Mouse (Mus musculus) midbrain, postnatal 0 days (tissue): ENCODE results near the gene Rnaseh2b. TPM values are rescaled to one million over a fixed set of nuclear protein-coding genes. Genes with fewer than 3 reads are reported as not detected.

Source experiments
- ATAC-seq: fragments of 200-750 bp; cut with Nextera tagmentation; 2 replicates; pipeline ENCODE4 v1.8.0; 2017; ENCODE audit warnings: moderate number of reproducible peaks, mild to moderate bottlenecking, moderate TSS enrichment, moderate library complexity; ENCODE audit not compliant: low FRiP score
- DNase-seq: peaks from one replicate; pipeline ENCODE4 v3.0.0-alpha.2; 2015; ENCODE audit warnings: low spot score
- H3K27ac ChIP-seq: fragments of 300-500 bp; sonication (generic); 2 replicates; pipeline ENCODE4 v1.5.1; 2014; ENCODE audit warnings: low read depth, mild to moderate bottlenecking, low read length, mixed read lengths
- H3K27me3 ChIP-seq: fragments of 300-500 bp; sonication (generic); 2 replicates; pipeline ENCODE4 v1.6.1; 2014; ENCODE audit warnings: low read length, control low read depth, mixed read lengths; ENCODE audit not compliant: insufficient read depth
- H3K36me3 ChIP-seq: fragments of 300-500 bp; sonication (generic); 2 replicates; pipeline ENCODE4 v1.6.1; 2014; ENCODE audit warnings: low read length, control low read depth, mixed read lengths; ENCODE audit not compliant: insufficient read depth
- H3K4me1 ChIP-seq: fragments of 300-500 bp; sonication (generic); 2 replicates; pipeline ENCODE4 v1.6.1; 2014; ENCODE audit warnings: mild to moderate bottlenecking, control low read depth, antibody characterized with exemption, low read length, mixed read lengths; ENCODE audit not compliant: insufficient read depth
- H3K4me2 ChIP-seq: fragments of 300-500 bp; sonication (generic); 2 replicates; pipeline ENCODE4 v1.6.1; 2014; ENCODE audit warnings: low read depth, mild to moderate bottlenecking, low read length, mixed read lengths; ENCODE audit not compliant: poor library complexity, severe bottlenecking
- H3K4me3 ChIP-seq: fragments of 300-500 bp; sonication (generic); 2 replicates; pipeline ENCODE4 v1.5.1; 2014; ENCODE audit warnings: low read depth, mild to moderate bottlenecking, low read length, moderate library complexity
- H3K9ac ChIP-seq: fragments of 300-500 bp; sonication (generic); replicated peaks from 2 replicates; pipeline ENCODE4 v1.6.1; 2014; ENCODE audit warnings: mild to moderate bottlenecking, low read length, moderate library complexity, mixed read lengths; ENCODE audit not compliant: poor library complexity, severe bottlenecking
- H3K9me3 ChIP-seq: fragments of 300-500 bp; sonication (generic); 2 replicates; pipeline ENCODE4 v1.6.1; 2016; ENCODE audit warnings: low read length, control low read depth
- CTCF ChIP-seq: IDR thresholded peaks from 2 replicates; pipeline ENCODE4 v1.5.1; 2016; ENCODE audit warnings: antibody characterized with exemption, mild to moderate bottlenecking
- WGBS: fragments of 180-500 bp; shearing (Covaris S2); extraction: QIAGEN DNeasy Blood & Tissue Kit; methylation state at CpG from one replicate; pipeline ENCODE4 v1.1.7; 2014; 5-methylcytosine and 5-hydroxymethylcytosine counted together
- polyA plus RNA-seq: library from polyadenylated mRNA; unstranded; fragments of >200 nt; fragmentation: Nextera tagmentation; extraction: Ambion mirVana; gene quantifications from 2 replicates; pipeline ENCODE4 v1.2.1, GENCODE M21; 2015
- total RNA-seq: library from RNA; depleted of rRNA; stranded (reverse); fragments of >200 nt; gene quantifications from 2 replicates; pipeline ENCODE4 v1.2.3, GENCODE M21; 2014

The Rnaseh2b gene
- total and polyA plus RNA-seq, 2 experiments from 2014 or later = 24.1 to 29.8 TPM

DNA sequence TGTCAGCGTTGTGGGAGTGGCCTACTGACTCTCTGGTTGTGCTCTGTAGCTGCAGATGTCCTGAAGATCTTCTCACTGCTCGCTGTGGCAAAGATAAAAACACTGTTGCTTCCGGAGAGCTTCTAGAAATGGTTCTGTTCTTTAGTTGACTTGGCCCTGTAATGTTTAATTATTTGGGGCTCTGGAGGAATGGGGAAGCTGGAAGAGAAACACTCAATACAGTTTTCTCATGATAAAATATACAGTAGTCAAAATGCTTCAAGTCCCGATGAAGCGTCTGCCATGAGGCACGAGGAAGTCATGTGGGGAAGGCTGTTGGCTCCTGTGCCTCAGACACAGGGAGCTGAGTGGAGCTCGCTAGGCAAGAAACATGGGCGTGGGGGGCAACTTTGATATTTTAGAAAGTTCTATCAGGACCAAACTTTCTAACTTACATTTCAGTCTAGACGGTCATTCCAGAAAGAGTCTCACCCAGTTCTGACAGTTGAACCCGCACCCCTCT lies 50.3 kb downstream of the Rnaseh2b start:
- Histone ChIP-seq H3K27ac (no peak overlapping the region), H3K4me3 (no peak overlapping the region), H3K4me1 (no peaks in the 10 kb centered on the region), H3K4me2 (no peak overlapping the region), H3K36me3 (no peaks in the 10 kb centered on the region), H3K27me3 (no peaks in the 10 kb centered on the region), H3K9ac (no peak overlapping the region), H3K9me3 (no peaks in the 10 kb centered on the region)
- peak; percentile 45 for DNase-seq
- ATAC-seq = no peak
- no peak for TF ChIP-seq CTCF
- 71% methylated on average over 10 of the region's 10 CpGs for WGBS

DNA sequence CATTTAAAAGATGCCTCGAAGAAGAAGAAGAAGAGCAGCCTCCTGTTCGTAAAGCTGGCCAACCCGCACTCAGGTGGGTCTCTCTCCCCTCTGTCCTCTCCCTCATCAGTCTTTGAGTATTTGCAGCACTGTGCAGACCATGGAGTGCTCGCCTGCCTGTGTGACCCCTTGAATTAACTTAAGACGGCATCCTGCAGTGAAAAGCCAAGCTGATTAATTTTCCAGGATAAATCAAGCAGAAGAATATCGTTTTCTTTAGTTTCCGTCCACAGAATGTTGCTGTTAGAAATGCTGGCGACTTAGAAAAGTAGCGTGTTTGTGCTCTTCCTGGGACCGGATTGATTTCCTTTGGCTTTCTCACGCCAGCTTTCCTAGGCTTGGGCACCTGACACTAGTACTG lies 54.2 kb downstream of the Rnaseh2b start:
- Histone ChIP-seq H3K4me3 (no peak overlapping the region), H3K27ac (no peak overlapping the region), H3K9me3 (no peaks in the 10 kb centered on the region), H3K4me1 (no peaks in the 10 kb centered on the region), H3K27me3 (no peaks in the 10 kb centered on the region), H3K36me3 (peaks cover 8% of the 10 kb centered on the region; the same call in 1 of the 2 replicates), H3K4me2 (no peak overlapping the region), H3K9ac (no peak overlapping the region)
- no peak for TF ChIP-seq CTCF
- DNase-seq (no peak), ATAC-seq (no peak)
- 64% methylated on average over 11 of the region's 11 CpGs for WGBS

DNA sequence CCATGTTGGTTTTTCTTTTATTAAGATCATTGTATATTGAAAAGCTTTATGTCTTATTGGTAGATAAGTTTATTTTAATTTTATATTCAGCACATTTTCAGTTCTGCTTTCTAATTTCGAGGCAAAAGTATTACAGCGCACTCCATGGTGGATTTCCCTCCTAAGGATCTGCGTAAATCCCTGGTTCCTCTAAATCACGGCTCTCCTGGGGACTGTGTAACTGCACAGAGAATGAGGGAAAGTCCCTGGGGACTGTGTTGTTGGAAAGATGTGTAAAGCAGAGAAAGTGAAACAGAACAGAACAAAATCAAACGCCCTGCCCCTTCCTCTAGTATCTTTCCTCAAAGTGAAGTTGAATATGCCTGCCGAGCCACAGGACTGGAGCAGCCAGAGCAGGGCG lies 54.7 kb downstream of the Rnaseh2b start:
- no peaks in the 10 kb centered on the region for H3K27me3 ChIP-seq
- WGBS = 70% methylated on average over 7 of the region's 7 CpGs
- peaks cover 8% of the 10 kb centered on the region; the same call in 1 of the 2 replicates for H3K36me3 ChIP-seq
- no peak overlapping the region for H3K27ac ChIP-seq
- no peak overlapping the region for H3K4me3 ChIP-seq
- DNase-seq (peak; percentile 28), ATAC-seq (no peak)
- no peak overlapping the region for H3K4me2 ChIP-seq
- H3K9me3 ChIP-seq = no peaks in the 10 kb centered on the region
- H3K4me1 ChIP-seq = no peaks in the 10 kb centered on the region
- H3K9ac ChIP-seq = no peak overlapping the region
- TF ChIP-seq CTCF = no peak

GRCm38 (mm10) chr14:62349786-62350185 lies 57.4 kb downstream of the Rnaseh2b start:
- Histone ChIP-seq H3K27ac (no peak overlapping the region), H3K9ac (no peak overlapping the region), H3K4me3 (no peak overlapping the region), H3K4me2 (no peak overlapping the region), H3K27me3 (no peaks in the 10 kb centered on the region), H3K4me1 (no peaks in the 10 kb centered on the region), H3K9me3 (no peaks in the 10 kb centered on the region), H3K36me3 (peaks cover 8% of the 10 kb centered on the region; the same call in 1 of the 2 replicates)
- DNase-seq (peak; percentile 22), ATAC-seq (no peak)
- 86% methylated on average over 5 of the region's 5 CpGs for WGBS
- no peak for TF ChIP-seq CTCF

DNA sequence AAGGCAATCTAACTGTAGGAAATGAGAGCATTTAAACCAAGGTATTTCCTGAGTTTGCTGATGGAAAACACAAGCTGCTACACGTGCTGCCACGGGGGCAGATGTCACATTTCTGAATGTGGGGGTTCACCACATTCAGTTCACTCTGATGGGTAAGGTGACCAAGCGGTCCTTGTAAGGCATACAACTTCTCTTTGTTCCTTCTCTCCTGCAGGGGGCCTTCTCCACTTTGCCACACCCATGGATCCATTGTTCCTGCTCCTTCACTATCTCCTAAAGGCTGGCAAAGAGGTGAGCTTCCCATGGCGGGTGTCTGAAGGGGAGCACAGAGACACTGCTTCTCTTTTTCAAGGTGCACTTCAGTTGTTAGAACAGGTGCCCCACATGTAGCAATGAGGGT lies 57.8 kb downstream of the Rnaseh2b start:
- no peak overlapping the region for H3K4me3 ChIP-seq
- H3K27ac ChIP-seq = no peak overlapping the region
- no peaks in the 10 kb centered on the region for H3K27me3 ChIP-seq
- 85% methylated on average over 4 of the region's 4 CpGs for WGBS
- H3K4me2 ChIP-seq = no peak overlapping the region
- H3K4me1 ChIP-seq = no peaks in the 10 kb centered on the region
- no peaks in the 10 kb centered on the region for H3K9me3 ChIP-seq
- H3K9ac ChIP-seq = no peak overlapping the region
- TF ChIP-seq CTCF = no peak
- DNase-seq (no peak), ATAC-seq (no peak)
- H3K36me3 ChIP-seq = peaks cover 8% of the 10 kb centered on the region; the same call in 1 of the 2 replicates

GRCm38 (mm10) chr14:62350890-62351289 lies 58.5 kb downstream of the Rnaseh2b start:
- Histone ChIP-seq H3K4me1 (no peaks in the 10 kb centered on the region), H3K4me2 (no peak overlapping the region), H3K4me3 (no peak overlapping the region), H3K27me3 (no peaks in the 10 kb centered on the region), H3K36me3 (peaks cover 8% of the 10 kb centered on the region; the same call in 1 of the 2 replicates), H3K9me3 (no peaks in the 10 kb centered on the region), H3K9ac (no peak overlapping the region), H3K27ac (no peak overlapping the region)
- WGBS = 91% methylated on average over 3 of the region's 3 CpGs
- no peak for TF ChIP-seq CTCF
- DNase-seq (no peak), ATAC-seq (no peak)
